Mouse (Mus musculus) heart, embryonic 14.5 days (tissue): Measurements from ENCODE around the gene Gm4894. TPM values are rescaled to one million over a fixed set of nuclear protein-coding genes. Genes with fewer than 3 reads are reported as not detected.

Source experiments
- ATAC-seq: fragments of 200-750 bp; cut with Nextera tagmentation; 2 replicates; pipeline ENCODE4 v1.8.0; 2017; ENCODE audit warnings: low read depth, moderate TSS enrichment; ENCODE audit not compliant: insufficient number of reproducible peaks, insufficient read depth, low FRiP score
- H3K27ac ChIP-seq, 2 experiments: fragments of 200-500 bp in 1 of 2; fragments of 300-500 bp in 1 of 2; sonication (generic) in 1 of 2; replicated peaks in 1 of 2; 2 replicates each; pipeline ENCODE4 v1.5.1; 2012 to 2014; ENCODE audit warnings: low read depth in 2 of 2, low read length in 2 of 2, control low read depth in 1 of 2, mild to moderate bottlenecking in 1 of 2, mixed read lengths in 1 of 2; ENCODE audit not compliant: control insufficient read depth in 1 of 2, insufficient read depth in 1 of 2
- H3K27me3 ChIP-seq: fragments of 300-500 bp; sonication (generic); 2 replicates; pipeline ENCODE4 v1.6.1; 2014; ENCODE audit warnings: mild to moderate bottlenecking, low read length, control low read depth; ENCODE audit not compliant: control insufficient read depth, insufficient read depth
- H3K36me3 ChIP-seq: fragments of 300-500 bp; sonication (generic); 2 replicates; pipeline ENCODE4 v1.6.1; 2014; ENCODE audit warnings: mild to moderate bottlenecking, control low read depth, low read length, mixed read lengths; ENCODE audit not compliant: control insufficient read depth, insufficient read depth
- H3K4me1 ChIP-seq, 2 experiments: fragments of 200-500 bp in 1 of 2; fragments of 300-500 bp in 1 of 2; sonication (generic) in 1 of 2; 2 replicates each; pipeline ENCODE4 v1.6.1; 2012 to 2014; ENCODE audit warnings: low read length in 2 of 2, control low read depth in 1 of 2, mixed read lengths in 1 of 2; ENCODE audit not compliant: control insufficient read depth in 2 of 2, insufficient read depth in 2 of 2
- H3K4me2 ChIP-seq: fragments of 300-500 bp; sonication (generic); 2 replicates; pipeline ENCODE4 v1.6.1; 2014; ENCODE audit warnings: mild to moderate bottlenecking, low read length
- H3K4me3 ChIP-seq, 2 experiments: fragments of 200-500 bp in 1 of 2; fragments of 300-500 bp in 1 of 2; sonication (generic) in 1 of 2; 2 replicates each; pipeline ENCODE4 v1.5.1; 2012 to 2014; ENCODE audit warnings: low read length in 2 of 2, mild to moderate bottlenecking in 2 of 2, control low read depth in 1 of 2, low read depth in 1 of 2, moderate library complexity in 1 of 2; ENCODE audit not compliant: control insufficient read depth in 1 of 2, insufficient read depth in 1 of 2
- H3K9ac ChIP-seq: fragments of 300-500 bp; sonication (generic); 2 replicates; pipeline ENCODE4 v1.6.1; 2014; ENCODE audit warnings: mild to moderate bottlenecking, low read length
- H3K9me3 ChIP-seq: fragments of 300-500 bp; sonication (generic); 2 replicates; pipeline ENCODE4 v1.6.1; 2016; ENCODE audit warnings: low read length, control low read depth; ENCODE audit not compliant: control insufficient read depth
- WGBS: fragments of 180-500 bp; shearing (Covaris S2); extraction: QIAGEN DNeasy Blood & Tissue Kit; methylation state at CpG from one replicate; pipeline ENCODE4 v1.1.7; 2014; 5-methylcytosine and 5-hydroxymethylcytosine counted together
- polyA plus RNA-seq: library from polyadenylated mRNA; unstranded; fragments of >200 nt; fragmentation: Nextera tagmentation; extraction: Ambion mirVana; gene quantifications from 2 replicates; pipeline ENCODE4 v1.2.1, GENCODE M21; 2014

The Gm4894 gene
- polyA plus RNA-seq, result not detected in 2 replicates

GRCm38 (mm10) chr9:49250231-49250630, at the start of gene Gm4894:
Gm4894 (plus strand) TSS chr9:49250531.
- Histone ChIP-seq H3K9ac (no peak within 1 kb of the TSS), H3K4me3 (no peak within 1 kb of the TSS), H3K27me3 (no peaks in the 10 kb centered on the region), H3K4me1 (no peaks in the 10 kb centered on the region), H3K36me3 (no peaks in the 10 kb centered on the region), H3K4me2 (no peak within 1 kb of the TSS), H3K9me3 (no peaks in the 10 kb centered on the region), H3K27ac (no peak within 1 kb of the TSS)
- 63% methylated on average over 6 of the region's 6 CpGs for WGBS
- no peak for ATAC-seq

DNA sequence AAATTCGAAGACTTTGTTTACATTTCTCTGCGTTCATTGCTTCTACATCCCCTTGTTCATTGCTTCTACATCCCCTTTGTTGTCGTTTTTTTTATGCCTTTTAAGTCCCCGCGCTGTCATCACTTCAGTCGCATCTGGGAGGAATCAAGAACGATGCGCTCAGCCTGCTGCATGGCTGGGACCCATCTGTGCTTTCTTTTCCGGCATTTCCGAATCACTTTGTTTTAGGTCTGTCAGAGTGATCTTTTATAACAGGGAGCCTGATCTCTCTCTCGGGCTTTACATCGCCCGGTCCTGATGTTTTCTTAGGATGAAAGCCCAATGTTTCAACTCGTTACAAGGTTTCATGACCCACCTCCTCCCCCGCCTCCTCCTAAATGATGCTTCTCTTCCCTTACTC, 44.0 kb upstream of the Gm4894 start:
- Histone ChIP-seq H3K27ac (no peak overlapping the region), H3K27me3 (no peaks in the 10 kb centered on the region), H3K9me3 (no peaks in the 10 kb centered on the region), H3K36me3 (no peaks in the 10 kb centered on the region), H3K4me1 (no peaks in the 10 kb centered on the region), H3K9ac (no peak overlapping the region), H3K4me2 (no peak overlapping the region), H3K4me3 (no peak overlapping the region)
- ATAC-seq, result no peak
- 40% methylated on average over 15 of the region's 15 CpGs for WGBS

- H3K4me1 ChIP-seq, result no peaks in the 10 kb centered on the region
- H3K36me3 ChIP-seq, result no peaks in the 10 kb centered on the region
- H3K9me3 ChIP-seq, result no peaks in the 10 kb centered on the region
- ATAC-seq, result no peak
- H3K27ac ChIP-seq, result no peak overlapping the region
- H3K9ac ChIP-seq, result no peak overlapping the region
- H3K4me3 ChIP-seq, result no peak overlapping the region
- no peaks in the 10 kb centered on the region for H3K27me3 ChIP-seq
- no peak overlapping the region for H3K4me2 ChIP-seq
- WGBS, result 47% methylated on average over 1 of the region's 1 CpGs
These were observed 38.8 kb upstream of the Gm4894 start for GRCm38 (mm10) chr9:49211493-49211892.

DNA sequence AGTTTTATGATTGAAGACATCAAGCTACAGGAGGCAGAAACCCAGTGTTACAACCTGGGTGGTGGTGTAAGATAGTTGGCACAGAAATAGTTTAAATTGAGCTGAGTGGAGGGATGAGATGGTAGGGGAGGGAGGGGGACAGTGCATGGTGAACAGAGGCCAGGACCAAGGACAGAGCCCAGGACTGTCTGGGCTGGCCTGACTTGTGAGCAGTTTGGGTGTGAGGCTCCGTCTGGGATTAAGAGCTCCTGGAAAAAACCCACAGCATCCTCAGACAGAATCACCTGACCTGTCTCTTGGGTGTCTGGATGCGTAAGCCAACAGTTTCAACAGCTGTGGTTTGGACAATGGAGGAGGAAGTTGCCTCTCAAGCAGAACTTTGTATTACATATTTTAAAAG, 35.6 kb upstream of the Gm4894 start:
- ATAC-seq, result no peak
- H3K36me3 ChIP-seq, result no peaks in the 10 kb centered on the region
- H3K9ac ChIP-seq, result no peak overlapping the region
- 30% methylated on average over 2 of the region's 2 CpGs for WGBS
- H3K27me3 ChIP-seq, result no peaks in the 10 kb centered on the region
- no peak overlapping the region for H3K4me2 ChIP-seq
- no peaks in the 10 kb centered on the region for H3K4me1 ChIP-seq
- H3K27ac ChIP-seq, result no peak overlapping the region
- H3K9me3 ChIP-seq, result no peaks in the 10 kb centered on the region
- no peak overlapping the region for H3K4me3 ChIP-seq

- 77% methylated on average over 20 of the region's 20 CpGs for WGBS
- no peaks in the 10 kb centered on the region for H3K4me1 ChIP-seq
- no peaks in the 10 kb centered on the region for H3K36me3 ChIP-seq
- no peak overlapping the region for H3K27ac ChIP-seq
- no peak overlapping the region for H3K4me3 ChIP-seq
- ATAC-seq, result no peak
- no peaks in the 10 kb centered on the region for H3K27me3 ChIP-seq
- H3K9ac ChIP-seq, result no peak overlapping the region
- no peaks in the 10 kb centered on the region for H3K9me3 ChIP-seq
- no peak overlapping the region for H3K4me2 ChIP-seq
These were observed 32.4 kb upstream of the Gm4894 start for GRCm38 (mm10) chr9:49217626-49218607.

DNA sequence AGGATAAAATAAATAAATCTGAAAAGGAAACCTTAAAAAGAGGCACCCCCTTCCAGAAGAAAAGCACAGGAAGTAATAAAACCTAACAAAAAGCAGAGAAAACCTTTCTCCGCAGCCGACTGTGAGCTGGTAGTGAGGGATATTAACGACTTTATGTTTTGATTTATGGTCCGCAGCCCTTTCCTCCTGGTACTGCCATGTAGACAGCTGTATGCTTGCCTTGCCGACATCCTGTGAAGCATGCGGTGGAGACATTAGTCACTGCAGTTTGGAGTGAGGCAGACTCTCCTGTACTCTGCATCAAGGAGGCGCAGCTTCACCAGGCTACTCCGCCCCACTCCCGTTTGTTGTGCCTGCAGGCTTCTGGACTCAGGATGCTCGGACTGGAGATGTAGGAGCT, 25.8 kb upstream of the Gm4894 start:
- 77% methylated on average over 10 of the region's 10 CpGs for WGBS
- no peak for ATAC-seq
- no peak overlapping the region for H3K4me2 ChIP-seq
- no peak overlapping the region for H3K4me3 ChIP-seq
- no peaks in the 10 kb centered on the region for H3K9me3 ChIP-seq
- no peaks in the 10 kb centered on the region for H3K27me3 ChIP-seq
- H3K36me3 ChIP-seq, result no peaks in the 10 kb centered on the region
- peaks cover 0 to 4% of the 10 kb centered on the region in 2 experiments; a peak in 1 of 4 replicates for H3K4me1 ChIP-seq
- no peak overlapping the region for H3K9ac ChIP-seq
- H3K27ac ChIP-seq, result no peak overlapping the region

DNA sequence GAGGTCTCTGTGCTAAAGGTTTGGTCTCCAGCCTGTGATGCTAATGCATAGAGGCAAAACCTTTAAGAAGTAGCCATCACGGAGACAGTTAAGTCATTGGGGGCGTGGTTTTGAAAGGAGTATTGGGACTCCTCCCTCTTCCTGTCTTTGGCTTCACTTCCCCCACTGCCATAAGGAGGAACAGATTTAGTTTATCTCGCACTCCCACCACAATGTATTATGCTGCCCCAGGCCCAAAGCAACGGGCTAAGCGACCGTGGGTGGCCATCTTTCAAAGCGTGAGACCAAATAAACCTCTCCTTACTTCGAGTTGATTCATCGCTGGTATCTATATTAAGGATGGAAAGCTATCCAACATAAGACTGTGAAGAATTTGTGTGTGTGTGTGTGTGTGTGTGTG, 22.9 kb upstream of the Gm4894 start:
- ATAC-seq, result no peak
- WGBS, result 64% methylated on average over 9 of the region's 9 CpGs
- H3K27ac ChIP-seq, result no peak overlapping the region
- no peaks in the 10 kb centered on the region for H3K27me3 ChIP-seq
- no peak overlapping the region for H3K9ac ChIP-seq
- no peaks in the 10 kb centered on the region for H3K9me3 ChIP-seq
- peaks cover 0 to 4% of the 10 kb centered on the region in 2 experiments; a peak in 1 of 4 replicates for H3K4me1 ChIP-seq
- no peak overlapping the region for H3K4me2 ChIP-seq
- no peak overlapping the region for H3K4me3 ChIP-seq
- H3K36me3 ChIP-seq, result no peaks in the 10 kb centered on the region
